Mouse (Mus musculus) neural tube, embryonic 14.5 days (tissue): ENCODE results near the gene Ltbp4. TPM values are rescaled to one million over a fixed set of nuclear protein-coding genes. Genes with fewer than 3 reads are reported as not detected.

Experiments used
- ATAC-seq: fragments of 200-750 bp; cut with Nextera tagmentation; 2 replicates; pipeline ENCODE4 v1.8.0; 2017; ENCODE audit warnings: low read depth, mild to moderate bottlenecking, moderate TSS enrichment, moderate library complexity
- H3K27ac ChIP-seq: fragments of 300-500 bp; sonication (generic); 2 replicates; pipeline ENCODE4 v1.5.1; 2014; ENCODE audit warnings: low read depth, mild to moderate bottlenecking, control low read depth, low read length, moderate library complexity, mixed read lengths
- H3K27me3 ChIP-seq: fragments of 300-500 bp; sonication (generic); 2 replicates; pipeline ENCODE4 v1.6.1; 2014; ENCODE audit warnings: low read length; ENCODE audit not compliant: control insufficient read depth, insufficient read depth
- H3K36me3 ChIP-seq: fragments of 300-500 bp; sonication (generic); 2 replicates; pipeline ENCODE4 v1.6.1; 2014; ENCODE audit warnings: low read length, mixed read lengths; ENCODE audit not compliant: control insufficient read depth, insufficient read depth
- H3K4me1 ChIP-seq: fragments of 300-500 bp; sonication (generic); 2 replicates; pipeline ENCODE4 v1.6.1; 2014; ENCODE audit warnings: low read length; ENCODE audit not compliant: control insufficient read depth, insufficient read depth
- H3K4me2 ChIP-seq: fragments of 300-500 bp; sonication (generic); 2 replicates; pipeline ENCODE4 v1.6.1; 2014; ENCODE audit warnings: mild to moderate bottlenecking, low read depth, low read length, control low read depth
- H3K4me3 ChIP-seq: fragments of 300-500 bp; sonication (generic); 2 replicates; pipeline ENCODE4 v1.5.1; 2014; ENCODE audit warnings: low read depth, low read length, control low read depth, mixed read lengths
- H3K9ac ChIP-seq: fragments of 300-500 bp; sonication (generic); replicated peaks from 2 replicates; pipeline ENCODE4 v1.6.1; 2014; ENCODE audit warnings: low read depth, mild to moderate bottlenecking, control low read depth, low read length, mixed read lengths
- H3K9me3 ChIP-seq: fragments of 300-500 bp; sonication (generic); 2 replicates; pipeline ENCODE4 v1.6.1; 2016; ENCODE audit warnings: low read length; ENCODE audit not compliant: control insufficient read depth
- WGBS: fragments of 180-500 bp; shearing (Covaris S2); extraction: QIAGEN DNeasy Blood & Tissue Kit; methylation state at CpG from one replicate; pipeline ENCODE4 v1.1.7; 2014; 5-methylcytosine and 5-hydroxymethylcytosine counted together
- polyA plus RNA-seq: library from polyadenylated mRNA; unstranded; fragments of >200 nt; fragmentation: Nextera tagmentation; extraction: Ambion mirVana; gene quantifications from 2 replicates; pipeline ENCODE4 v1.2.1, GENCODE M21; 2014

Gene Ltbp4
- polyA plus RNA-seq, 1 experiment from 2014 or later: 5.8 TPM

GRCm38 (mm10) chr7:27371715-27372462, 34.4 kb upstream of the Ltbp4 start:
- H3K4me2 ChIP-seq: no peak overlapping the region
- ATAC-seq: no peak
- H3K27ac ChIP-seq: no peak overlapping the region
- no peak overlapping the region for H3K4me3 ChIP-seq
- WGBS: 7% methylated on average over 44 of the region's 44 CpGs
- no peaks in the 10 kb centered on the region for H3K4me1 ChIP-seq
- no peak overlapping the region for H3K9ac ChIP-seq
- no peaks in the 10 kb centered on the region for H3K9me3 ChIP-seq
- H3K36me3 ChIP-seq: no peaks in the 10 kb centered on the region
- peaks cover 84% of the 10 kb centered on the region for H3K27me3 ChIP-seq

- Histone ChIP-seq H3K4me3 (no peak overlapping the region), H3K4me1 (no peaks in the 10 kb centered on the region), H3K27me3 (peaks cover 93% of the 10 kb centered on the region), H3K36me3 (no peaks in the 10 kb centered on the region), H3K9me3 (no peaks in the 10 kb centered on the region), H3K4me2 (no peak overlapping the region), H3K9ac (no peak overlapping the region), H3K27ac (no peak overlapping the region)
- 76% methylated on average over 19 of the region's 19 CpGs for WGBS
- ATAC-seq: no peak
Observed at GRCm38 (mm10) chr7:27369111-27369510, 31.6 kb upstream of the Ltbp4 start.

- Histone ChIP-seq H3K36me3 (no peaks in the 10 kb centered on the region), H3K4me1 (no peaks in the 10 kb centered on the region), H3K27me3 (peaks cover 91% of the 10 kb centered on the region), H3K9me3 (no peaks in the 10 kb centered on the region), H3K4me2 (no peak overlapping the region), H3K27ac (no peak overlapping the region), H3K9ac (no peak overlapping the region), H3K4me3 (no peak overlapping the region)
- 18% methylated on average over 11 of the region's 11 CpGs for WGBS
- ATAC-seq: no peak
Observed at GRCm38 (mm10) chr7:27367976-27368375, 30.5 kb upstream of the Ltbp4 start.

- H3K9ac ChIP-seq: no peak overlapping the region
- H3K27ac ChIP-seq: no peak overlapping the region
- WGBS: 39% methylated on average over 21 of the region's 21 CpGs
- no peaks in the 10 kb centered on the region for H3K9me3 ChIP-seq
- H3K4me3 ChIP-seq: no peak overlapping the region
- H3K36me3 ChIP-seq: no peaks in the 10 kb centered on the region
- H3K27me3 ChIP-seq: peaks cover 76% of the 10 kb centered on the region
- no peak overlapping the region for H3K4me2 ChIP-seq
- no peak for ATAC-seq
- no peaks in the 10 kb centered on the region for H3K4me1 ChIP-seq
Observed at GRCm38 (mm10) chr7:27366082-27366844, 28.8 kb upstream of the Ltbp4 start.

- Histone ChIP-seq H3K4me2 (no peak overlapping the region), H3K9me3 (no peaks in the 10 kb centered on the region), H3K27me3 (peaks cover 61% of the 10 kb centered on the region), H3K4me3 (no peak overlapping the region), H3K27ac (no peak overlapping the region), H3K36me3 (no peaks in the 10 kb centered on the region), H3K4me1 (no peaks in the 10 kb centered on the region), H3K9ac (no peak overlapping the region)
- 4% methylated on average over 29 of the region's 29 CpGs for WGBS
- no peak for ATAC-seq
Observed at GRCm38 (mm10) chr7:27364379-27364778, 26.9 kb upstream of the Ltbp4 start.

- ATAC-seq: peak; percentile 93
- Histone ChIP-seq H3K27ac (no peak overlapping the region; the same call in 1 of the 2 replicates), H3K4me2 (peak overlapping the region; percentile 66), H3K4me1 (no peaks in the 10 kb centered on the region), H3K9ac (peak overlapping the region; percentile 58; the same call in 1 of the 2 replicates), H3K36me3 (no peaks in the 10 kb centered on the region), H3K9me3 (no peaks in the 10 kb centered on the region), H3K27me3 (peaks cover 41% of the 10 kb centered on the region), H3K4me3 (peak overlapping the region; percentile 44)
- WGBS: under 1% methylated on average over 52 of the region's 52 CpGs
Observed at GRCm38 (mm10) chr7:27361283-27361946, 23.9 kb upstream of the Ltbp4 start.

GRCm38 (mm10) chr7:27360749-27361148, 23.3 kb upstream of the Ltbp4 start:
- peak overlapping the region; percentile 66; the same call in 1 of the 2 replicates for H3K4me2 ChIP-seq
- H3K4me3 ChIP-seq: no peak overlapping the region
- H3K9ac ChIP-seq: no peak overlapping the region
- no peaks in the 10 kb centered on the region for H3K36me3 ChIP-seq
- ATAC-seq: no peak
- WGBS: 57% methylated on average over 6 of the region's 6 CpGs
- no peaks in the 10 kb centered on the region for H3K4me1 ChIP-seq
- no peak overlapping the region for H3K27ac ChIP-seq
- H3K27me3 ChIP-seq: peaks cover 35% of the 10 kb centered on the region
- no peaks in the 10 kb centered on the region for H3K9me3 ChIP-seq

- Histone ChIP-seq H3K36me3 (no peaks in the 10 kb centered on the region), H3K4me2 (no peak overlapping the region), H3K4me1 (peaks cover 1% of the 10 kb centered on the region; the same call in 1 of the 2 replicates), H3K4me3 (no peak overlapping the region), H3K27ac (no peak overlapping the region), H3K27me3 (peaks cover 25% of the 10 kb centered on the region), H3K9me3 (no peaks in the 10 kb centered on the region), H3K9ac (no peak overlapping the region)
- 89% methylated on average over 9 of the region's 9 CpGs for WGBS
- ATAC-seq: no peak
Observed at GRCm38 (mm10) chr7:27359706-27360358, 22.3 kb upstream of the Ltbp4 start.
